Mouse (Mus musculus): ENCODE results near the gene Lancl3. TPM values are rescaled to one million over a fixed set of nuclear protein-coding genes. Genes with fewer than 3 reads are reported as not detected.
A peak's percentile ranks its signal among the peaks of the same experiment; 100 is the strongest.

Gene Lancl3
- polyA plus RNA-seq, 1 experiment: 5.0 TPM

GRCm38 (mm10) chrX:9216244-9216643 lies 16.5 kb downstream of the Lancl3 start:
- TF ChIP-seq CTCF (IDR thresholded peaks at IDR 0.05; ENCODE audit: borderline replicate concordance, insufficient read depth, low read depth, low read length): no peak
- 94% methylated on average over 2 of the region's 2 CpGs for WGBS
- DNase-seq: no peak

GRCm38 (mm10) chrX:9219570-9219969 lies 19.9 kb downstream of the Lancl3 start:
- H3K27ac ChIP-seq (ENCODE audit: insufficient read depth, low read length): no peak overlapping the region
- TF ChIP-seq CTCF (IDR thresholded peaks at IDR 0.05; ENCODE audit: borderline replicate concordance, insufficient read depth, low read depth, low read length): no peak
- TF ChIP-seq POLR2A (IDR thresholded peaks at IDR 0.05; ENCODE audit: borderline replicate concordance, insufficient read depth, low read length): no peak
- no peak overlapping the region for H3K4me3 ChIP-seq (replicated peaks; ENCODE audit: insufficient read depth, low read depth, low read length)
- WGBS: 88% methylated on average over 3 of the region's 3 CpGs
- no peaks in the 10 kb centered on the region; the same call in 1 of the 2 replicates for H3K4me1 ChIP-seq (ENCODE audit: control insufficient read depth, insufficient read depth, low read length)
- H3K27me3 ChIP-seq (ENCODE audit: control insufficient read depth, insufficient read depth, low read length): no peaks in the 10 kb centered on the region
- DNase-seq: no peak

More at GRCm38 (mm10) chrX:9216244-9216643, 16.5 kb downstream of the Lancl3 start:
- Histone ChIP-seq H3K27me3 (ENCODE audit: control insufficient read depth, insufficient read depth, low read length) (no peaks in the 10 kb centered on the region), H3K27ac (ENCODE audit: insufficient read depth, low read length) (no peak overlapping the region), H3K4me3 (replicated peaks; ENCODE audit: insufficient read depth, low read depth, low read length) (no peak overlapping the region), H3K4me1 (ENCODE audit: control insufficient read depth, insufficient read depth, low read length) (no peaks in the 10 kb centered on the region)

GRCm38 (mm10) chrX:9221206-9221605 lies 21.5 kb downstream of the Lancl3 start:
- DNase-seq: peak in 1 of 2 experiments; percentile 29
- no peaks in the 10 kb centered on the region; the same call in 1 of the 2 replicates for H3K4me1 ChIP-seq (ENCODE audit: control insufficient read depth, insufficient read depth, low read length)

GRCm38 (mm10) chrX:9221736-9222135 lies 22.0 kb downstream of the Lancl3 start:
- H3K4me1 ChIP-seq (ENCODE audit: control insufficient read depth, insufficient read depth, low read length): peaks cover under 1% of the 10 kb centered on the region; the same call in 1 of the 2 replicates
- TF ChIP-seq CTCF (IDR thresholded peaks at IDR 0.05; ENCODE audit: borderline replicate concordance, insufficient read depth, low read depth, low read length): no peak
- no peak for TF ChIP-seq POLR2A (IDR thresholded peaks at IDR 0.05; ENCODE audit: borderline replicate concordance, insufficient read depth, low read length)
- WGBS: 91% methylated on average over 4 of the region's 4 CpGs
- H3K27ac ChIP-seq (ENCODE audit: insufficient read depth, low read length): no peak overlapping the region
- H3K27me3 ChIP-seq (ENCODE audit: control insufficient read depth, insufficient read depth, low read length): no peaks in the 10 kb centered on the region
- DNase-seq: no peak
- no peak overlapping the region for H3K4me3 ChIP-seq (replicated peaks; ENCODE audit: insufficient read depth, low read depth, low read length)

More at GRCm38 (mm10) chrX:9221206-9221605, 21.5 kb downstream of the Lancl3 start:
- no peaks in the 10 kb centered on the region for H3K27me3 ChIP-seq (ENCODE audit: control insufficient read depth, insufficient read depth, low read length)
- H3K4me3 ChIP-seq (replicated peaks; ENCODE audit: insufficient read depth, low read depth, low read length): no peak overlapping the region
- no peak overlapping the region for H3K27ac ChIP-seq (ENCODE audit: insufficient read depth, low read length)
- 41% methylated on average over 6 of the region's 6 CpGs for WGBS
- TF ChIP-seq POLR2A (IDR thresholded peaks at IDR 0.05; ENCODE audit: borderline replicate concordance, insufficient read depth, low read length) (no peak), CTCF (IDR thresholded peaks at IDR 0.05; ENCODE audit: borderline replicate concordance, insufficient read depth, low read depth, low read length) (peak; percentile 22; the same call in 1 of the 2 replicates)

GRCm38 (mm10) chrX:9222412-9223221 lies 22.9 kb downstream of the Lancl3 start:
- H3K4me1 ChIP-seq (ENCODE audit: control insufficient read depth, insufficient read depth, low read length): peaks cover 3% of the 10 kb centered on the region; the same call in 1 of the 2 replicates
- TF ChIP-seq POLR2A (IDR thresholded peaks at IDR 0.05; ENCODE audit: borderline replicate concordance, insufficient read depth, low read length): no peak
- no peak for TF ChIP-seq CTCF (IDR thresholded peaks at IDR 0.05; ENCODE audit: borderline replicate concordance, insufficient read depth, low read depth, low read length)
- H3K27ac ChIP-seq (ENCODE audit: insufficient read depth, low read length): no peak overlapping the region
- H3K4me3 ChIP-seq (replicated peaks; ENCODE audit: insufficient read depth, low read depth, low read length): no peak overlapping the region
- no peaks in the 10 kb centered on the region for H3K27me3 ChIP-seq (ENCODE audit: control insufficient read depth, insufficient read depth, low read length)
- DNase-seq: peak in 1 of 2 experiments; percentile 66
- 43% methylated on average over 3 of the region's 3 CpGs for WGBS

- Histone ChIP-seq H3K27me3 (ENCODE audit: control insufficient read depth, insufficient read depth, low read length) (no peaks in the 10 kb centered on the region), H3K4me1 (ENCODE audit: control insufficient read depth, insufficient read depth, low read length) (peaks cover 6% of the 10 kb centered on the region; the same call in 1 of the 2 replicates), H3K4me3 (replicated peaks; ENCODE audit: insufficient read depth, low read depth, low read length) (no peak overlapping the region), H3K27ac (ENCODE audit: insufficient read depth, low read length) (peak overlapping the region; percentile 3; the same call in 1 of the 2 replicates)
- DNase-seq: peak; percentile 37 to 77
- 18% methylated on average over 2 of the region's 2 CpGs for WGBS
- TF ChIP-seq POLR2A (IDR thresholded peaks at IDR 0.05; ENCODE audit: borderline replicate concordance, insufficient read depth, low read length) (peak; percentile 21; the same call in 1 of the 2 replicates), CTCF (IDR thresholded peaks at IDR 0.05; ENCODE audit: borderline replicate concordance, insufficient read depth, low read depth, low read length) (no peak)
These were observed 27.4 kb downstream of the Lancl3 start for GRCm38 (mm10) chrX:9227105-9227504.

GRCm38 (mm10) chrX:9240737-9241591 lies 41.3 kb downstream of the Lancl3 start:
- no peak overlapping the region for H3K4me3 ChIP-seq (replicated peaks; ENCODE audit: insufficient read depth, low read depth, low read length)
- WGBS: 13% methylated on average over 5 of the region's 5 CpGs
- TF ChIP-seq POLR2A (IDR thresholded peaks at IDR 0.05; ENCODE audit: borderline replicate concordance, insufficient read depth, low read length): no peak
- no peak for TF ChIP-seq CTCF (IDR thresholded peaks at IDR 0.05; ENCODE audit: borderline replicate concordance, insufficient read depth, low read depth, low read length)
- DNase-seq: peak; percentile 57 to 82
- H3K4me1 ChIP-seq (ENCODE audit: control insufficient read depth, insufficient read depth, low read length): peaks cover 12% of the 10 kb centered on the region
- no peaks in the 10 kb centered on the region for H3K27me3 ChIP-seq (ENCODE audit: control insufficient read depth, insufficient read depth, low read length)
- peak overlapping the region; percentile 81 for H3K27ac ChIP-seq (ENCODE audit: insufficient read depth, low read length)

Measured in cerebellum, adult 2 months (tissue).